Mouse (Mus musculus) kidney, embryonic 16.5 days (tissue): ENCODE measurements at regions not wholly inside any gene's neighbourhood (a gene's known extent, or its start where the extent isn't known, plus 50 kb on each side); places are given as distances from the start of the nearest gene placed in this dataset.

Source experiments
- ATAC-seq: fragments of 200-750 bp; cut with Nextera tagmentation; 2 replicates; pipeline ENCODE4 v1.8.0; 2017; ENCODE audit warnings: moderate TSS enrichment; ENCODE audit not compliant: low FRiP score, low TSS enrichment
- H3K27ac ChIP-seq: fragments of 300-500 bp; sonication (generic); 2 replicates; pipeline ENCODE4 v1.5.1; 2014; ENCODE audit warnings: low read length
- H3K27me3 ChIP-seq: fragments of 300-500 bp; sonication (generic); 2 replicates; pipeline ENCODE4 v1.6.1; 2014; ENCODE audit warnings: low read length, control low read depth, mixed read lengths; ENCODE audit not compliant: insufficient read depth
- H3K36me3 ChIP-seq: fragments of 300-500 bp; sonication (generic); 2 replicates; pipeline ENCODE4 v1.6.1; 2014; ENCODE audit warnings: low read length, control low read depth, mixed read lengths; ENCODE audit not compliant: insufficient read depth
- H3K4me1 ChIP-seq: fragments of 300-500 bp; sonication (generic); 2 replicates; pipeline ENCODE4 v1.6.1; 2014; ENCODE audit warnings: low read length, control low read depth, mixed read lengths; ENCODE audit not compliant: insufficient read depth
- H3K4me2 ChIP-seq: fragments of 300-500 bp; sonication (generic); replicated peaks from 2 replicates; pipeline ENCODE4 v1.6.1; 2014; ENCODE audit warnings: low read depth, low read length
- H3K4me3 ChIP-seq: fragments of 300-500 bp; sonication (generic); 2 replicates; pipeline ENCODE4 v1.5.1; 2014; ENCODE audit warnings: mild to moderate bottlenecking, low read length
- H3K9ac ChIP-seq: fragments of 300-500 bp; sonication (generic); replicated peaks from 2 replicates; pipeline ENCODE4 v1.6.1; 2014; ENCODE audit warnings: low read length
- H3K9me3 ChIP-seq: fragments of 300-500 bp; sonication (generic); 2 replicates; pipeline ENCODE4 v1.6.1; 2016; ENCODE audit warnings: low read length, control low read depth
- WGBS: fragments of 180-500 bp; shearing (Covaris S2); extraction: QIAGEN DNeasy Blood & Tissue Kit; methylation state at CpG from one replicate; pipeline ENCODE4 v1.1.7; 2014; 5-methylcytosine and 5-hydroxymethylcytosine counted together

DNA sequence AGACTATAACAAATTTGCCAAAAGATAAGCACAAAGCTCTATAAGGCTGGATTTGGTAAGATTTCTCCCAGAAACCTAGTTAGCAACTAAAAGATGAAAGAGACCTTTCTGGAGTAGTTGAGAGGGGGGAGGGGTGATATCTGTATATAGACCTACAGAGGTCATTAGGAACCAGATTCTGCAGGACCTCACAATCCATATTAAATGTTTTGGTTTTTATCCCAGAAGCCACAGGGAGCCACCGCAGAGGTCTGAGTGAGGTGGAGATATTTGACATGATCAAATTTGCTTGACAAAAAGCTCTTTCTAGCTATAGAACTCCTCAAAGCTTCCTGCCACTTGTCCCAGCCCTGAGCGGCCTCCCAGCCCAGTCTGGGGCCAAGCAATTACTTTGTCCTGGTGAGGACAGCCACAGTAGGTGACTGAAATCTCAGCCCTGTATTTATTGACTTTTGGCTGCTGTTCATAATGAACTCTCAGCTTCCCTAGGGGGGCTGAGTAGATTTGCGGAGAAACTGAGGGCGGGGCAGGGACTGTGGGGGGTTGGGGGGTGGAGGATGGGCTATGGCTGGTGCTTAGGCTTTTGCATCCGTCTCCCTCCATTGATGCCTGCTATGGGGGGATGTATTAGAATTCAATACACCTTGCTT is 128.5 kb downstream of the Gp2 start:
- WGBS = 10% methylated on average over 5 of the region's 5 CpGs
- H3K36me3 ChIP-seq = no peaks in the 10 kb centered on the region
- H3K4me2 ChIP-seq = no peak overlapping the region
- no peaks in the 10 kb centered on the region for H3K27me3 ChIP-seq
- no peak for ATAC-seq
- H3K4me1 ChIP-seq = no peaks in the 10 kb centered on the region
- H3K4me3 ChIP-seq = no peak overlapping the region
- H3K9me3 ChIP-seq = no peaks in the 10 kb centered on the region
- H3K9ac ChIP-seq = no peak overlapping the region
- no peak overlapping the region for H3K27ac ChIP-seq

DNA sequence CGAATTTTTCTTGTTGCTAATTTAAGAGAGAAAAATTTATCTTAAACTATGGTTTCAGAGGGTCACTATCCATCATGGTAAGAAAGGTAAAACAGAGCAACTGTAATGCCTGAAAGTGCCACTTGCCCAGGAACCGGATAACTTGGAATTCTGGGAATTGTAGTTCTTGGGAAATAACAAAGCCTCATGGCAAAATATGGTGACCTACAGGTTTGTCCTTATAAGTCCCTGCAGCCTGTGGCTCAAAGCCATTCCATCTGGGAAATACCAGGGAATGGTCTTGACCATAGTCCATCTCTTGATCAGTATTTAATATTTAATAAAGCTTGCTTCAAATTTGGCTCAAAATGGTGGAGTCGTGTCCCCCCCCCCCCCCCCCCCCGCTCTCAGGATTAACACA is 111.9 kb upstream of the Gpr139 start:
- 76% methylated on average over 3 of the region's 4 CpGs for WGBS
- no peaks in the 10 kb centered on the region for H3K36me3 ChIP-seq
- no peaks in the 10 kb centered on the region for H3K4me1 ChIP-seq
- no peak for ATAC-seq
- no peak overlapping the region for H3K4me3 ChIP-seq
- H3K9me3 ChIP-seq = no peaks in the 10 kb centered on the region
- no peak overlapping the region for H3K4me2 ChIP-seq
- H3K27ac ChIP-seq = no peak overlapping the region
- H3K9ac ChIP-seq = no peak overlapping the region
- no peaks in the 10 kb centered on the region for H3K27me3 ChIP-seq

GRCm38 (mm10) chr7:119291442-119291841 is 107.0 kb upstream of the Gpr139 start:
- no peaks in the 10 kb centered on the region for H3K36me3 ChIP-seq
- no peak overlapping the region for H3K4me2 ChIP-seq
- no peak overlapping the region for H3K9ac ChIP-seq
- ATAC-seq = no peak
- no peaks in the 10 kb centered on the region for H3K27me3 ChIP-seq
- no peaks in the 10 kb centered on the region for H3K9me3 ChIP-seq
- H3K27ac ChIP-seq = no peak overlapping the region
- H3K4me3 ChIP-seq = no peak overlapping the region
- WGBS = 70% methylated on average over 2 of the region's 2 CpGs
- H3K4me1 ChIP-seq = no peaks in the 10 kb centered on the region

DNA sequence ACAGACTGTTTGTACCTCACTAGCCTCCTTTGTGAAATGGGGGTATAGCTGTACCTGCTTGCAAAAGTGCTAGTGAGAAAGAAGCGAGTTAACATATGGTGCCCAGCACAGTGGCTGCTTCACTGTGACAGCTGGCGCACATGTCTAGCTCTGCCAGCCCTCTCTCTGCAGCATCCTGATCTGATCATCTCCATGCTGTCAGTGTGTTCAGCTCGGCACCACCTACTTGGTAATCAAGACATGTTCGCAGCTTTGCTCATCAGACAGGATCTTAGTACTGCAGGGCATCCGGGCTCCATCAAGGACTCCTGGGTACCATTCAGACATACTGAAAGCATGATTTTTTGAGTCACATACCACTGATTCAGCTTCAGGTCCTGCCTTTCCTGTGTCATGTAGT is 100.9 kb upstream of the Gpr139 start:
- H3K4me2 ChIP-seq = no peak overlapping the region
- H3K4me1 ChIP-seq = no peaks in the 10 kb centered on the region
- WGBS = 90% methylated on average over 5 of the region's 5 CpGs
- no peak overlapping the region for H3K4me3 ChIP-seq
- no peak for ATAC-seq
- no peaks in the 10 kb centered on the region for H3K36me3 ChIP-seq
- H3K9me3 ChIP-seq = no peaks in the 10 kb centered on the region
- H3K9ac ChIP-seq = no peak overlapping the region
- no peak overlapping the region for H3K27ac ChIP-seq
- H3K27me3 ChIP-seq = no peaks in the 10 kb centered on the region

DNA sequence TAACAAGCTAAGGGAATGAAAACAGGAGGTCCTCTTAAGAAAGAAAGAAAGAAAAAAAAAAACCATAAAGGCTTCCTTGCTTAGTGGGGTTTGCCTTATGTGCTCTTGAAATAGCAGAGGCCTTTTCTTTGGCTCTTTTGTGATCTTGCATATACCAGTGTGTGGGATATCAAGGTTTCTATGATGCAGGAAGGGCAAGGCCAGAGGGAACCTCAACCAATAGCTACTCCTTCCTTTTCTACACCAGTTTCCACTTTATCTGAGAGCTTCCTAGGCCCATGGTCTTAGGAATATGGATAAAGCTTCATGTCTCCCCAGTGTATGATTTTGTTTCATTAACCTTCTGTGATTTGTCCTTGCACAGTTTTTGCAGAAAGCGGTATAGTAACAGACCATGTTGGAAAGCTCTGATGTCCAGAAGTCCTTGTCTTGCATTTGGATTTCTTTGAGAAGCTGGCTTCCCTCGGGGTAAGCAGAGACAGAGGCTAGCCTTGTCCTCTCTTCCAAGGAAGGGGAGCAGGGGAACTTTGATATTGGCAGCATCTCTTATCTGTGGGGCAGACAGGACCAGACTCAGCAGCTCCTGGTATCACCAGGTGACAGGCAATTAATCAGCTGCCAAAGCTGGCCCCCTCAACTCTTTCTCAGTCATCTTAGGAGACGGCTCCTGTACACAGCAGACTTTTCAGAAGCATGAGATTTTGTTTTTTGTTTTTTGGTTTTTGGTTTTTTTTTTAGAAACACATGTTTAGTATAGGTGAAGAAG is 95.7 kb upstream of the Gpr139 start:
- no peak overlapping the region for H3K4me2 ChIP-seq
- ATAC-seq = no peak
- H3K4me3 ChIP-seq = no peak overlapping the region
- 53% methylated on average over 3 of the region's 3 CpGs for WGBS
- no peak overlapping the region for H3K9ac ChIP-seq
- H3K27me3 ChIP-seq = no peaks in the 10 kb centered on the region
- H3K27ac ChIP-seq = no peak overlapping the region
- no peaks in the 10 kb centered on the region for H3K4me1 ChIP-seq
- H3K9me3 ChIP-seq = no peaks in the 10 kb centered on the region
- no peaks in the 10 kb centered on the region for H3K36me3 ChIP-seq

DNA sequence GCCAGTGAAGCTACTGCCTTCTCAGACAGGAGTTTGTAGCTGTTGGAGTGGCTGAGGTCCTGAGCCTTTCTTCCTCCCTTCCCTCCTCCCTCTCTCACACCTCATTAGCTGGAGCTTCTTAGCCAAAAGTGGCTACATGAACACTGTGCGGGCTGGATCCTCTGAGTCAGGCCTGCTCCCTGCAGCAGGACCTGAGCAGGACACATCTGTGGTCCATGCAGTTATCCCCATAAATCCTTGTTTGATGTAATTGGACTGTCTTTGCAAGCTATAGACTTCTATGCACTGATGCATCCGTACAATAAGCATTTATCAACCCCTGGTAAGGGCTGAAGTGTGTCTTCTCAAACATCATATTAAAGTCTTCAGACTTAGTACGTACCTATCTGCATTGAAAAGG is 88.2 kb upstream of the Gpr139 start:
- H3K4me2 ChIP-seq = no peak overlapping the region
- H3K27ac ChIP-seq = no peak overlapping the region
- no peak overlapping the region for H3K4me3 ChIP-seq
- no peaks in the 10 kb centered on the region for H3K27me3 ChIP-seq
- H3K36me3 ChIP-seq = no peaks in the 10 kb centered on the region
- H3K4me1 ChIP-seq = no peaks in the 10 kb centered on the region
- 69% methylated on average over 3 of the region's 3 CpGs for WGBS
- no peak overlapping the region for H3K9ac ChIP-seq
- H3K9me3 ChIP-seq = no peaks in the 10 kb centered on the region
- ATAC-seq = no peak

DNA sequence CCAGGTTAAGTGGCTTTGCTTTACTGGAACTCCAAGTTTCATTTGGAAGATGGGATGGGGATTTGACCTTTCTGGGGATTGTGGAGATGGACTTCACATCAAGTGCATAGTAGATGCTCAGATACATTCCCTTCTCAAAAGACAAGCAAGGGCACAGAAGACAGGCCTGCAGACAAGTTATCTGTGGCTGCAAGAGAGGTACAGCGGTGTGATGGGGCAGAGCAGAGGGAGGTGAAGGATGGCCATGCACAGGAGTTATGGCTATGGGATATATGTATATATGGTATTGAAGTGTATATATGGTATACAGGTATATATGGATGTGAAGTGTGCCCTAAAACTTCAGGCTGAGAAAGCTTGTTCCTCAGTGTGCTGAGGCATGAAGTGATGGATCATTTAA is 87.0 kb upstream of the Gpr139 start:
- Histone ChIP-seq H3K27me3 (no peaks in the 10 kb centered on the region), H3K27ac (no peak overlapping the region), H3K4me3 (no peak overlapping the region), H3K9me3 (no peaks in the 10 kb centered on the region), H3K4me1 (no peaks in the 10 kb centered on the region), H3K4me2 (no peak overlapping the region), H3K36me3 (no peaks in the 10 kb centered on the region), H3K9ac (no peak overlapping the region)
- no peak for ATAC-seq
- 100% methylated on average over 1 of the region's 1 CpGs for WGBS

- H3K27ac ChIP-seq = no peak overlapping the region
- no peaks in the 10 kb centered on the region for H3K27me3 ChIP-seq
- no peaks in the 10 kb centered on the region for H3K4me1 ChIP-seq
- H3K36me3 ChIP-seq = no peaks in the 10 kb centered on the region
- no peak overlapping the region for H3K4me3 ChIP-seq
- no peak overlapping the region for H3K4me2 ChIP-seq
- H3K9me3 ChIP-seq = no peaks in the 10 kb centered on the region
- H3K9ac ChIP-seq = no peak overlapping the region
- no peak for ATAC-seq
- 70% methylated on average over 8 of the region's 8 CpGs for WGBS
These were observed 86.5 kb upstream of the Gpr139 start for GRCm38 (mm10) chr7:119270826-119271420.

- no peaks in the 10 kb centered on the region for H3K4me1 ChIP-seq
- 68% methylated on average over 3 of the region's 3 CpGs for WGBS
- H3K27me3 ChIP-seq = no peaks in the 10 kb centered on the region
- no peaks in the 10 kb centered on the region for H3K9me3 ChIP-seq
- no peak overlapping the region for H3K27ac ChIP-seq
- no peak for ATAC-seq
- H3K36me3 ChIP-seq = no peaks in the 10 kb centered on the region
- no peak overlapping the region for H3K9ac ChIP-seq
- H3K4me2 ChIP-seq = no peak overlapping the region
- no peak overlapping the region for H3K4me3 ChIP-seq
These were observed 73.8 kb upstream of the Gpr139 start for GRCm38 (mm10) chr7:119258222-119258621.

GRCm38 (mm10) chr7:119256916-119257315 is 72.5 kb upstream of the Gpr139 start:
- Histone ChIP-seq H3K9me3 (no peaks in the 10 kb centered on the region), H3K4me1 (no peaks in the 10 kb centered on the region), H3K4me2 (no peak overlapping the region), H3K27ac (no peak overlapping the region), H3K4me3 (no peak overlapping the region), H3K9ac (no peak overlapping the region), H3K36me3 (no peaks in the 10 kb centered on the region), H3K27me3 (no peaks in the 10 kb centered on the region)
- no peak for ATAC-seq
- 82% methylated on average over 3 of the region's 3 CpGs for WGBS
